Mouse (Mus musculus): Measurements from ENCODE around the gene Mnd1. TPM values are rescaled to one million over a fixed set of nuclear protein-coding genes. Genes with fewer than 3 reads are reported as not detected.

Mnd1 gene
- polyA plus RNA-seq, 1 experiment from 2014 or later = 2.2 TPM

GRCm38 (mm10) chr3:84038981-84039645, 116.5 kb downstream of the Mnd1 start:
- ATAC-seq (ENCODE audit: low read depth) = peak; percentile 48
- Histone ChIP-seq H3K4me3 (peak overlapping the region; percentile 89), H3K9me3 (no peaks in the 10 kb centered on the region), H3K27ac (replicated peaks) (peak overlapping the region; percentile 95), H3K4me1 (replicated peaks) (peaks cover 50% of the 10 kb centered on the region), H3K36me3 (0 out of 2 replicates have a peak, but pooled peaks cover 3% of the 10 kb centered on the region), H3K27me3 (no peaks in the 10 kb centered on the region), H3K9ac (peak overlapping the region; percentile 99), H3K4me2 (peak overlapping the region; percentile 83)
- WGBS = under 1% methylated on average over 42 of the region's 42 CpGs

DNA sequence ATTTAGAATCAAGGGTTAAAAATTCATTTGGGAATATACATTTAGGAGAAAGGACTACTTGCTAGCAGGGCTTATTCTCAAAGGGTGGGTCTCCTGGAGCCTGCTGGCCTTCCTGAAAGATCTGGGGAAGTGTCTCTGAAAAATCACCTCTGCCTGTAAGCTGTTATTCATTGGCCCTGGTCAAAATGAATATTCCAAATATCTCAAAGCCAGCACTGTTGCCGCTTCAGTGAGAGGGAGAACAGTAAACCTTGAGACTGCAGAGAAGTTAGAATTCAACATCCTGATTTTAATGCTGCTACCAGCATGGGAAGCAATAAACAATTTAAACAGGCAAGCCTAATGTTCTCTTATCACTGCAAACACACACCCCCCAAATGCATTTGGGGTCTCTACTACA, 117.5 kb downstream of the Mnd1 start:
- 25% methylated on average over 1 of the region's 1 CpGs for WGBS
- Histone ChIP-seq H3K9ac (peak overlapping the region; percentile 99), H3K4me3 (peak overlapping the region; percentile 89), H3K27ac (replicated peaks) (peak overlapping the region; percentile 95; the same call in 1 of the 2 replicates), H3K9me3 (no peaks in the 10 kb centered on the region), H3K4me2 (peak overlapping the region; percentile 83), H3K36me3 (0 out of 2 replicates have a peak, but pooled peaks cover 3% of the 10 kb centered on the region), H3K4me1 (replicated peaks) (peaks cover 60% of the 10 kb centered on the region), H3K27me3 (no peaks in the 10 kb centered on the region)
- no peak for ATAC-seq (ENCODE audit: low read depth)

Other genes starting within 250 kb of the Mnd1 start
- 75.1 and 75.3 TPM in 2 replicates for gene Tmem131l, start 115.6 kb downstream of the Mnd1 start, polyA plus RNA-seq (2015; fragmentation: Nextera tagmentation; extraction: Ambion mirVana)
- 2.0 and 3.5 TPM in 2 replicates for gene Gm6525, start 18.3 kb upstream of the Mnd1 start, polyA plus RNA-seq (2015; fragmentation: Nextera tagmentation; extraction: Ambion mirVana)
- gene Trim2, start 151.1 kb upstream of the Mnd1 start, polyA plus RNA-seq (2015; fragmentation: Nextera tagmentation; extraction: Ambion mirVana) = 126 and 142 TPM in 2 replicates

Data from neural tube, embryonic 13.5 days (tissue).